Mouse (Mus musculus): ENCODE measurements around the gene Dvl1.

Gene Dvl1

DNA sequence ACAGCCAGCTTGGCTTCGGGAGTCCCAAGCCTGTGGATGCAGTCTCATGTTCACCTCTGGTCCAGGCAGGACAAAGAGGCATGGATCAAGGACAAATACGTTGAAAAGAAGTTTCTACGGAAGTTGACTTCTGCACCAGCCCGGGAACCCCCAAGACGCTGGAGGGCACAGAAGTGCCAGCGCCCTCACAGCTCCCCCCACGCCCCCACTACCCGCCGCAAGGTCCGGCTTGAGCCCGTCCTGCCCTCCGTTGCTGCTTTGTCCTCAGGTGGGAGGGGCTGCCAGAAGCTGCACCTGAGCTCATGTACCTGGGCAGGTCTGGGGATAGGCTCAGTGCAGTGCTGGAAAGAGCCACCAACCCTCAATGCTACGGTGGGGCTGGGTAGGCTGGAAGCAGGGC is 56.0 kb downstream of the Dvl1 start:
- no peak for ATAC-seq (ENCODE audit: insufficient number of reproducible peaks, low FRiP score, low TSS enrichment)

DNA sequence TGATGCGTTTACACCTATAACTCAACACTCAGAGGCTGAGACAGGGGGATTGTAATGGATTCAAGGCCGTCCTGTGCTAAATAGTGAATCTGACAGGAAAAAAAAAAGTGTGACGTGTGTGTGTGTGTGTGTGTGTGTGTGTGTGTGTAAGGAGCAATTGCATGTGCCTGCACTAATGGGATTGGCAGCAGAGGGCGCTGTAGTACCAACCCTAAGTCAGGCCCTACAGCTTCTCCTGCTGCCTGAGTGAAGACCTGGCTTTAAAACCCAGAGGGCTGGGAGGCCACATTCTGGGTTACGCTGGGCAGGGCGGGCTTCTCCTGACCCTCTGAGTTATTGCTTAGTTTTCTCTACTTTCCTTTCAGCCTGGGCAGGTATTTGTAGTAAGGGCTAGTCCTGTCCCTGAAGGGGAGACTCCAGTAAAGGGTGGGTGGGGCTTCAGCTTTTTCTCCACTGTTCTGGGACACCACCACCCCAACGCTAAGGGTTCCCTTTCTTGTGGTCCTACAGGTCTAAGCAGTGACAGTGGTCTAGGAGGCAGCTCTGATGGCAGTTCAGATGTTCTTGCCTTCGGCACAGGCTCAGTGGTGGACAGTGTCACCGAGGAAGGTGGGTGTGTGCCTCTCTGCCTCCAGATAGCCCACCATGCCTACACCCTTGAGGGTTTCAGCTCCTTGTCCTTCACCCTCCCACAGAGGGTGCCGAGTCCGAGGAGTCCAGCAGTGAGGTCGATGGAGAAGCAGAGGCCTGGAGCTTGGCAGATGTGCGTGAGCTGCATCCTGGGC is 57.3 kb downstream of the Dvl1 start:
- no peak for ATAC-seq (ENCODE audit: insufficient number of reproducible peaks, low FRiP score, low TSS enrichment)

DNA sequence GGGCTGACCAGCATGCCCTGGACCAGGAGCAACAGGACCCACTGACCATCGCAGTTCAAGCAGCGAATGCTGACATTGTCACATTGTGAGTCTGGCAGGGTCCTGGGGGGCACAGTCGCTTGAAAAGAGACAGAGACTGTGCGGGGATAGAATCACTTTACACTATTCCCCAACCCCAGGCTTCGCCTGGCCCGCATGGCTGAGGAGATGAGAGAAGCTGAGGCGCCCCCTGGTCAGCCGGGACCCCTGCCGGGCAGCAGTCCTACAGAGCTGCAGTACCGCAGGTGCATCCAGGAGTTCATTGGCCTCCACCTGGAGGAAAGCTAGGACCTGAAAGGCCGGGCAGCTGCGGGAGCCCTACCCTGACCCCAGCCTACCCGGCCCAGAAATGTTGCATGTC is 58.4 kb downstream of the Dvl1 start:
- no peak for ATAC-seq (ENCODE audit: insufficient number of reproducible peaks, low FRiP score, low TSS enrichment)

DNA sequence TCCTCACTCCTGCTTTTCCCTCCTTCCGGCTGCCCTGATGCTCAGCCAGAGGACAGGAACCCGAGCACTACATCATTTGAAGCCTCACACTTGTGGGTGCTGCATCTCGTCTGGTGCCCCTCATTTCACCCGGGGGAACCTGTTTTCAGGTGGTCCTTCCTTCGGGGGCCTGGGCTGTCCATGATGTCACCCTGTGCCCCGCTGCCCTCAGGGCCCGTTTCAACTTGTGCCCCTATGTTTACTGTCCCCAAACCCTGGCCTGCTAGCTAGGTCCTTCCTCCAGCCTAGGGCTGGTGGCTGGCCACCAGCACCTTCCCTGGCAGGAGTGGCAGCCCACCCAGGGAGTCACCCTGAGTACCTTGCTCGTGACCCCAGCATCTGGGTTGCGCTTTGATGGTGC is 58.9 kb downstream of the Dvl1 start:
- ATAC-seq (ENCODE audit: insufficient number of reproducible peaks, low FRiP score, low TSS enrichment): no peak

DNA sequence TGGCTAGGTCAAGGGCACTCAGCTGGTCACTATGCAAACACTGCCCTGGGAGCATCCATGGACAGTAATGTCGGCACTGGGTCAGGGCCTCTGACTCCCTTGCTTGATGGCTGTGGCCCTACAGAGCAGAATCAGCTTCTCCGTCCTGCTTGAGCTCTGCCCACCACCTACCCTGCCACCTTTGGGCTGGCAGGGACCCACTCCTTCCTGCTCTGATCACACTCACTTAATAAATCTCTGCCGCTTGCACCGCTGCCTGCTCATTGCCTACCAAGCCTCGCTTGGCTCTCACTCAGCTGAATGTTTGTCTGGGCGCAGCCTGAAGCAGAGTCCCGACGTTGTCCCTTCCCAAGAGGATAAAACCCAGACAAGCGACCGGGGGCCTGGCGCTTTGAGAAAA is 59.8 kb downstream of the Dvl1 start:
- ATAC-seq (ENCODE audit: insufficient number of reproducible peaks, low FRiP score, low TSS enrichment): no peak

DNA sequence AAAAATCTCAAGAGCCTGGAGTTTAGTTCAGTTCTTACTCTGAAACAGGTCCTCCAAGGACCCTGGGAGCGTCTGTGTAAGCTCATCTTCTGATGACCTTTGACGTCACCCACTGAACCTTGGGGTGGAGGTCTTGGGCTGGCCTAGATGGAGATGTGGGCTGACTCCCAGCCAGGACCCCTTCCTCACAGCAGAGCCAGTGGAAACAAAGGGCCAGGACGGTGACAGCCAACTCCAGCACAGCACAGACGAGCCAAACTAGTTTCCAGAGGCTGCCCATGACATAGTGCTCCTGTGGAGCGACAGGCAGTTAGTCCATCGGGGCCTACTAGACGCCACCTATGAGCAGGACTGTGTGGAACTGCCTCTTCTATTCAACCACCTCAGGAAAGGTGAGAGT is 61.1 kb downstream of the Dvl1 start:
- ATAC-seq (ENCODE audit: insufficient number of reproducible peaks, low FRiP score, low TSS enrichment): no peak

DNA sequence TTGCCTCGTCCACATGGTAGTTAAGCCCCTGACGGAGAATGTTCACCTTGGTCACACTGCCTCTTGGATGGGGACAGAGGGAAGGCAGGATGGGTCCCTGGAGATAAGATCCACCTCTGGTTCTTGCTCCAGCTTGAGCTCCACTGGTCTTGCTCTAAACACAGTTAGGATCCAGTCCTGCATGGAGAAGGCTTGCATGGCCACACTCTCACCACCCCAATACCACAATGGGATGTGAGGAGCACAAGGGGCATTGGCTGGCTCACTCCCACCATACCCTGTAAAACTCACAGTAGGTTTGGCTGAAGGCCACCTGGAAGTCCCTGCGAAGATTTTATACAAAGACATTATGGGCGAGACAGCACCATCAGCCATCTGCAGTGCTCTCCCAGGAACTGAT is 61.5 kb downstream of the Dvl1 start:
- ATAC-seq (ENCODE audit: insufficient number of reproducible peaks, low FRiP score, low TSS enrichment): no peak

Measured in cerebellum, adult (tissue).